Mouse (Mus musculus) monocyte, adult 2 months (primary cell): Measurements from ENCODE around the gene Hoxd11.

ENCODE experiments used
- DNase-seq, 2 experiments: peaks; one replicate each; pipeline ENCODE4 v3.0.0; 2022; ENCODE audit warnings: low spot score in 2 of 2, low read depth in 1 of 2

The Hoxd11 gene

GRCm38 (mm10) chr2:74727640-74728302, 48.4 kb downstream of the Hoxd11 start:
- no peak for DNase-seq

GRCm38 (mm10) chr2:74728303-74728680, 48.9 kb downstream of the Hoxd11 start:
- no peak for DNase-seq

GRCm38 (mm10) chr2:74730331-74730730, 51.0 kb downstream of the Hoxd11 start:
- DNase-seq, result no peak

GRCm38 (mm10) chr2:74731055-74731454, 51.7 kb downstream of the Hoxd11 start:
- no peak for DNase-seq

GRCm38 (mm10) chr2:74731799-74732512, 52.6 kb downstream of the Hoxd11 start:
- DNase-seq, result no peak

- DNase-seq, result no peak
Observed at GRCm38 (mm10) chr2:74732513-74733316, 53.4 kb downstream of the Hoxd11 start.

GRCm38 (mm10) chr2:74733317-74733661, 53.9 kb downstream of the Hoxd11 start:
- DNase-seq, result no peak

GRCm38 (mm10) chr2:74733765-74734164, 54.4 kb downstream of the Hoxd11 start:
- DNase-seq, result no peak

- DNase-seq, result no peak
Observed at GRCm38 (mm10) chr2:74734451-74734850, 55.1 kb downstream of the Hoxd11 start.

- DNase-seq, result no peak
Observed at GRCm38 (mm10) chr2:74734996-74735811, 55.8 kb downstream of the Hoxd11 start.

GRCm38 (mm10) chr2:74735851-74736687, 56.7 kb downstream of the Hoxd11 start:
- no peak for DNase-seq
